Mouse (Mus musculus) hindbrain, postnatal 0 days (tissue): Measurements from ENCODE around the gene Sec61a1. TPM values are rescaled to one million over a fixed set of nuclear protein-coding genes. Genes with fewer than 3 reads are reported as not detected.

ENCODE experiments used
- ATAC-seq: fragments of 200-750 bp; cut with Nextera tagmentation; 2 replicates; pipeline ENCODE4 v1.8.0; 2017; ENCODE audit warnings: mild to moderate bottlenecking, moderate TSS enrichment, moderate library complexity
- DNase-seq: peaks from one replicate; pipeline ENCODE4 v3.0.0-alpha.2; 2015; ENCODE audit warnings: low spot score
- H3K27ac ChIP-seq: fragments of 300-500 bp; sonication (generic); 2 replicates; pipeline ENCODE4 v1.5.1; 2014; ENCODE audit warnings: mild to moderate bottlenecking
- H3K27me3 ChIP-seq: fragments of 300-500 bp; sonication (generic); 2 replicates; pipeline ENCODE4 v1.6.1; 2014; ENCODE audit warnings: low read length, mixed read lengths; ENCODE audit not compliant: insufficient read depth
- H3K36me3 ChIP-seq: fragments of 300-500 bp; sonication (generic); 2 replicates; pipeline ENCODE4 v1.6.1; 2014; ENCODE audit warnings: low read length, mixed read lengths; ENCODE audit not compliant: insufficient read depth
- H3K4me1 ChIP-seq: fragments of 300-500 bp; sonication (generic); 2 replicates; pipeline ENCODE4 v1.6.1; 2014; ENCODE audit warnings: antibody characterized with exemption, low read length, mixed read lengths; ENCODE audit not compliant: insufficient read depth
- H3K4me2 ChIP-seq: fragments of 300-500 bp; sonication (generic); 2 replicates; pipeline ENCODE4 v1.6.1; 2014; ENCODE audit warnings: low read depth, mild to moderate bottlenecking, low read length, moderate library complexity, mixed read lengths
- H3K4me3 ChIP-seq: fragments of 300-500 bp; sonication (generic); 2 replicates; pipeline ENCODE4 v1.5.1; 2014; ENCODE audit warnings: low read length
- H3K9ac ChIP-seq: fragments of 300-500 bp; sonication (generic); replicated peaks from 2 replicates; pipeline ENCODE4 v1.6.1; 2014; ENCODE audit warnings: mild to moderate bottlenecking, low read length, moderate library complexity, mixed read lengths
- H3K9me3 ChIP-seq: fragments of 300-500 bp; sonication (generic); 2 replicates; pipeline ENCODE4 v1.6.1; 2016; ENCODE audit warnings: low read length, mixed read lengths
- CTCF ChIP-seq: IDR thresholded peaks from 2 replicates; pipeline ENCODE4 v1.5.1; 2016; ENCODE audit warnings: antibody characterized with exemption, control low read depth, low read depth
- WGBS: fragments of 180-500 bp; shearing (Covaris S2); extraction: QIAGEN DNeasy Blood & Tissue Kit; methylation state at CpG from one replicate; pipeline ENCODE4 v1.1.7; 2014; 5-methylcytosine and 5-hydroxymethylcytosine counted together
- polyA plus RNA-seq: library from polyadenylated mRNA; unstranded; fragments of >200 nt; fragmentation: Nextera tagmentation; extraction: Ambion mirVana; gene quantifications from 2 replicates; pipeline ENCODE4 v1.2.1, GENCODE M21; 2015
- total RNA-seq: library from RNA; depleted of rRNA; stranded (reverse); fragments of >200 nt; gene quantifications from 2 replicates; pipeline ENCODE4 v1.2.3, GENCODE M21; 2014; rRNA removed

Sec61a1 gene
- total and polyA plus RNA-seq, 2 experiments from 2014 or later, result 133 to 201 TPM

GRCm38 (mm10) chr6:88465181-88465920 is 53.4 kb downstream of the Sec61a1 start, which contains the start of gene Ruvbl1:
Gene Ruvbl1, plus strand, starts transcription at chr6:88465409.
- H3K36me3 ChIP-seq, result peaks cover 24% of the 10 kb centered on the region; the same call in 1 of the 2 replicates
- ATAC-seq (peak; percentile 100), DNase-seq (peak; percentile 98)
- H3K9me3 ChIP-seq, result no peaks in the 10 kb centered on the region
- H3K4me3 ChIP-seq, result peak within 1 kb of the TSS; percentile 69
- H3K4me2 ChIP-seq, result peak within 1 kb of the TSS; percentile 80
- under 1% methylated on average over 38 of the region's 42 CpGs for WGBS
- peak within 1 kb of the TSS; percentile 75 for H3K9ac ChIP-seq
- TF ChIP-seq CTCF, result no peak
- no peaks in the 10 kb centered on the region for H3K27me3 ChIP-seq
- peak within 1 kb of the TSS; percentile 66; the same call in 1 of the 2 replicates for H3K27ac ChIP-seq
- peaks cover 6% of the 10 kb centered on the region for H3K4me1 ChIP-seq

- Histone ChIP-seq H3K4me3 (no peak overlapping the region), H3K27ac (no peak overlapping the region), H3K27me3 (no peaks in the 10 kb centered on the region), H3K36me3 (no peaks in the 10 kb centered on the region), H3K9ac (no peak overlapping the region), H3K4me1 (no peaks in the 10 kb centered on the region), H3K9me3 (no peaks in the 10 kb centered on the region), H3K4me2 (no peak overlapping the region)
- TF ChIP-seq CTCF, result no peak
- 74% methylated on average over 2 of the region's 2 CpGs for WGBS
- no peak for DNase-seq
- no peak for ATAC-seq
These were observed 64.2 kb downstream of the Sec61a1 start for GRCm38 (mm10) chr6:88454545-88454944.

Other genes with a start within 250 kb of the Sec61a1 start
- gene Eefsec, start 72.4 kb downstream of the Sec61a1 start, total RNA-seq, result 20.6 and 28.6 TPM in 2 replicates
- 25.6 and 27.9 TPM in 2 replicates for gene Eefsec, start 72.4 kb downstream of the Sec61a1 start, polyA plus RNA-seq
- 31.2 and 42.5 TPM in 2 replicates for gene Ruvbl1, start 53.5 kb downstream of the Sec61a1 start, total RNA-seq
- gene Ruvbl1, start 53.5 kb downstream of the Sec61a1 start, polyA plus RNA-seq, result 74.0 and 74.6 TPM in 2 replicates
- gene Kbtbd12, start 119.0 kb upstream of the Sec61a1 start, total RNA-seq, result 0.68 TPM in 1 of 2 replicates, not detected in the other
- gene Kbtbd12, start 119.0 kb upstream of the Sec61a1 start, polyA plus RNA-seq, result 0.34 and 0.45 TPM in 2 replicates
- 105 and 126 TPM in 2 replicates for gene Mgll, start 205.5 kb upstream of the Sec61a1 start, total RNA-seq
- gene Mgll, start 205.5 kb upstream of the Sec61a1 start, polyA plus RNA-seq, result 148 and 158 TPM in 2 replicates